Mouse (Mus musculus) limb, embryonic 14.5 days (tissue): ENCODE results near the gene Cradd. TPM values are rescaled to one million over a fixed set of nuclear protein-coding genes. Genes with fewer than 3 reads are reported as not detected.

Experiments used
- ATAC-seq: fragments of 200-750 bp; cut with Nextera tagmentation; 2 replicates; pipeline ENCODE4 v1.8.0; 2017; ENCODE audit warnings: low read depth, moderate number of reproducible peaks, moderate TSS enrichment; ENCODE audit not compliant: low FRiP score
- DNase-seq: peaks from one replicate; pipeline ENCODE4 v3.0.0-alpha.2; 2015; ENCODE audit warnings: low spot score
- H3K27ac ChIP-seq: fragments of 300-500 bp; sonication (generic); replicated peaks from 2 replicates; pipeline ENCODE4 v1.5.1; 2014; ENCODE audit warnings: low read depth, mild to moderate bottlenecking, low read length, moderate library complexity, mixed read lengths
- H3K27me3 ChIP-seq: fragments of 300-500 bp; sonication (generic); 2 replicates; pipeline ENCODE4 v1.6.1; 2014; ENCODE audit warnings: low read length, mixed read lengths; ENCODE audit not compliant: control insufficient read depth, insufficient read depth
- H3K36me3 ChIP-seq: fragments of 300-500 bp; sonication (generic); 2 replicates; pipeline ENCODE4 v1.6.1; 2014; ENCODE audit warnings: mild to moderate bottlenecking, low read length, moderate library complexity, mixed read lengths; ENCODE audit not compliant: control insufficient read depth, insufficient read depth
- H3K4me1 ChIP-seq: fragments of 300-500 bp; sonication (generic); 2 replicates; pipeline ENCODE4 v1.6.1; 2014; ENCODE audit warnings: antibody characterized with exemption, low read length, mixed read lengths; ENCODE audit not compliant: control insufficient read depth, insufficient read depth
- H3K4me2 ChIP-seq: fragments of 300-500 bp; sonication (generic); replicated peaks from 2 replicates; pipeline ENCODE4 v1.6.1; 2014; ENCODE audit warnings: low read depth, mild to moderate bottlenecking, low read length, moderate library complexity; ENCODE audit not compliant: severe bottlenecking
- H3K4me3 ChIP-seq: fragments of 300-500 bp; sonication (generic); replicated peaks from 2 replicates; pipeline ENCODE4 v1.5.1; 2014; ENCODE audit warnings: low read length
- H3K9ac ChIP-seq: fragments of 300-500 bp; sonication (generic); 2 replicates; pipeline ENCODE4 v1.6.1; 2014; ENCODE audit warnings: mild to moderate bottlenecking, low read depth, low read length, moderate library complexity; ENCODE audit not compliant: severe bottlenecking
- H3K9me3 ChIP-seq: fragments of 300-500 bp; sonication (generic); 2 replicates; pipeline ENCODE4 v1.6.1; 2016; ENCODE audit warnings: low read length; ENCODE audit not compliant: control insufficient read depth
- POLR2A ChIP-seq: fragments of 200-500 bp; IDR thresholded peaks from 2 replicates; pipeline ENCODE4 v1.8.0; 2012; ENCODE audit warnings: inconsistent platforms, mild to moderate bottlenecking, moderate library complexity, borderline replicate concordance; ENCODE audit not compliant: insufficient read depth, insufficient read length; ENCODE audit errors: extremely low read depth
- WGBS: fragments of 180-500 bp; shearing (Covaris S2); extraction: QIAGEN DNeasy Blood & Tissue Kit; methylation state at CpG from one replicate; pipeline ENCODE4 v1.1.7; 2014; 5-methylcytosine and 5-hydroxymethylcytosine counted together
- polyA plus RNA-seq, 2 experiments: library from polyadenylated mRNA; depleted of rRNA in 1 of 2; stranded (reverse) in 1 of 2; unstranded in 1 of 2; fragments of >200 nt; fragmentation: Nextera tagmentation in 1 of 2; extraction: Ambion mirVana in 1 of 2; gene quantifications; 2 replicates each; pipeline versions ENCODE4 v1.2.1 to v1.2.3; 2012 to 2014

Gene Cradd
- polyA plus RNA-seq, 2 experiments: 8.1 to 10.4 TPM

DNA sequence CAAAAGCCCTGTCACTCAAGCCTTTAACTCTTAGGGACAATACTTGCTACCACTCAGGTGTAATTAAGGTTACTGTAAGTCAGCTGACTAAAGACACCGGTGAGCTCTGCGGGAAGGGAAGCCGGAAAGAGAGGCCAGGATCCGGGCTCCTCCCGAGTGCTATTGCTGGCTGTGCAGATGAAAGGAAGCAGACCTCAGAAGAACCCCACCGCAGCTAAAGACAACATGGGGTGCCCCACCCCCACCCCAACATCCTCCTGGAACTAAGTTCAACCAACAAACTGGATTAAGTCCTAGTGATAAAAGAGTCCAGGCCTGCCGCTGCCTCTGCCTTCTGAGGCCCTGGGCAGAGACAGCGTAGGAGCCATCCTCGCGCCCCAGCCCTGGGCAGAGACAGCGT, 61.5 kb downstream of the Cradd start:
- no peak overlapping the region for H3K27ac ChIP-seq
- WGBS: 34% methylated on average over 11 of the region's 11 CpGs
- no peaks in the 10 kb centered on the region for H3K36me3 ChIP-seq
- no peak overlapping the region for H3K4me2 ChIP-seq
- ATAC-seq (no peak), DNase-seq (no peak)
- no peaks in the 10 kb centered on the region; the same call in 1 of the 2 replicates for H3K27me3 ChIP-seq
- no peak overlapping the region for H3K9ac ChIP-seq
- peaks cover 17% of the 10 kb centered on the region for H3K4me1 ChIP-seq
- no peak overlapping the region for H3K4me3 ChIP-seq
- H3K9me3 ChIP-seq: no peaks in the 10 kb centered on the region
- no peak for TF ChIP-seq POLR2A

DNA sequence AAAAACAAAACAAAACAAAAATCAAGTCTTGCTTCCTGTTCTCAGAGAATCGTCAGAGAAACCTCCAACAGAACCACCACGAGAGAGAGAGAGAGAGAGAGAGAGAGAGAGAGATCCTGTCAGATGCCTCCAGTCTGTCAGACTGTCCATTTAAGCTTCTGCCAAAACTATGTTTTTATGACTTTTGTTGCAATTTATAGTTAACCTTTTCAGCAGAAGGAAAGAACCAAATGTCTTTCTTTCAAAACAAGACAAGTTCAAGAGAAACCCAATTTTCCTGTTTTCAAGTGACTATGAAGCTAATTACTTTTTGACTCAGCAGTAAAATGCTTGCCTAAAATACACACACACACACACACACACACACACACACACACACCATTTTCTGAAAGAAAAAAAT, 62.7 kb downstream of the Cradd start:
- Histone ChIP-seq H3K27ac (no peak overlapping the region), H3K36me3 (no peaks in the 10 kb centered on the region), H3K9ac (no peak overlapping the region), H3K4me1 (peaks cover 10% of the 10 kb centered on the region), H3K9me3 (no peaks in the 10 kb centered on the region), H3K4me2 (no peak overlapping the region), H3K27me3 (no peaks in the 10 kb centered on the region; the same call in 1 of the 2 replicates), H3K4me3 (no peak overlapping the region)
- no peak for DNase-seq
- no peak for TF ChIP-seq POLR2A
- WGBS: 36% methylated on average over 2 of the region's 2 CpGs
- ATAC-seq: no peak

DNA sequence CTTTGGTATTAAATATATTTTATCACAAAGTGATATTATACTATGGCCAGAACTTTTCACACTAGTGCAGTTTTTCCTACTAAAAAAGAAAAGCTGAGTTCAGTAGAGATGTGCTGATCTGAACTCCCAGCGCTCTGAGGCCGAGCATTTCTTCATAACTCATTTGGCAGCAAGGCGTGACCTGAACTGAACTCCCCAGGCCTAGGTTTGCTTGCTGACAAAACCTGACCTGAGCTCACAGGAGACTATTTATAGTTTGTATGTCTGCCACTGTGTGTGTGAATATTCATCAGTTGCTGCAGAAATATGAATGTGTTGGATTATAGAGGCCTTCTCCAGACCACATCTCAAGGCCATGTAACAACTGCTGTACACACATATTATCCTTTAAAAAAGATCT, 63.5 kb downstream of the Cradd start:
- no peak for TF ChIP-seq POLR2A
- no peak overlapping the region for H3K4me2 ChIP-seq
- H3K9ac ChIP-seq: no peak overlapping the region
- no peak overlapping the region for H3K4me3 ChIP-seq
- 89% methylated on average over 3 of the region's 3 CpGs for WGBS
- DNase-seq: no peak
- H3K4me1 ChIP-seq: peaks cover 17% of the 10 kb centered on the region
- no peaks in the 10 kb centered on the region; the same call in 1 of the 2 replicates for H3K27me3 ChIP-seq
- ATAC-seq: no peak
- no peak overlapping the region for H3K27ac ChIP-seq
- H3K36me3 ChIP-seq: no peaks in the 10 kb centered on the region
- no peaks in the 10 kb centered on the region for H3K9me3 ChIP-seq

DNA sequence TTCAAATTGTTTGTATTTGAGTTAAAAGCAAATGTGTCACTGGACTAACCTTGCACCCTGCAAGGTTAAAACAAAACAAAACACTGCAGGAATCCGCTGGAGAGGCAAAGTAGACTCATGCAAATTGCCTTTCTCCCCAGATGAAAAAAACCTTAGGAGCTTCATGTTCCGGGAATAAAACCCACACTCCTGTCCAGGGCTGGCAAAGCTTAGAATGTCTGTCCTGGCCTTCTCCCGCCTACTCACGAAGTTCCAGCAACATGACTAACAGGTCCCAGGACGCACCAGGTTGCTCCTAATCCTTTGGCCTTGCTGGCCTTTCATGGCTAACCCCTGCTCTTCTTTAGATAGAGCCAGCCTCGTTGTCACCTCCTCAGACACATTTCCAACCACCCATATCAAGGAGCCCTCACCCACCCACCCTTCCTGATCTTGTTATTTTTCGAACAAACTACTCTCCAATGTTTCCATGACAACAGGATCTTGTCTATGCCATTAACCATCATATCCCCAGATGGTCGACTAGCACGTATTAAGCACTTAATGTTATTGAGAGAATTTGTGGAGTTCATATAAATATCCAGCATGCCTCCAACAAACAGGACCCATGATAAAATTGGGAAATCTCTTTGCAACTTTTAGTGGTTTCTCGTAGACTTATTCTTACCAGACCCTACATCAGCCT, 65.3 kb downstream of the Cradd start:
- H3K36me3 ChIP-seq: no peaks in the 10 kb centered on the region
- 74% methylated on average over 10 of the region's 10 CpGs for WGBS
- no peak overlapping the region for H3K4me3 ChIP-seq
- no peak overlapping the region for H3K27ac ChIP-seq
- H3K9ac ChIP-seq: no peak overlapping the region
- ATAC-seq (no peak), DNase-seq (no peak)
- no peaks in the 10 kb centered on the region for H3K9me3 ChIP-seq
- no peak overlapping the region for H3K4me2 ChIP-seq
- peaks cover 26% of the 10 kb centered on the region for H3K4me1 ChIP-seq
- H3K27me3 ChIP-seq: no peaks in the 10 kb centered on the region; the same call in 1 of the 2 replicates
- no peak for TF ChIP-seq POLR2A

DNA sequence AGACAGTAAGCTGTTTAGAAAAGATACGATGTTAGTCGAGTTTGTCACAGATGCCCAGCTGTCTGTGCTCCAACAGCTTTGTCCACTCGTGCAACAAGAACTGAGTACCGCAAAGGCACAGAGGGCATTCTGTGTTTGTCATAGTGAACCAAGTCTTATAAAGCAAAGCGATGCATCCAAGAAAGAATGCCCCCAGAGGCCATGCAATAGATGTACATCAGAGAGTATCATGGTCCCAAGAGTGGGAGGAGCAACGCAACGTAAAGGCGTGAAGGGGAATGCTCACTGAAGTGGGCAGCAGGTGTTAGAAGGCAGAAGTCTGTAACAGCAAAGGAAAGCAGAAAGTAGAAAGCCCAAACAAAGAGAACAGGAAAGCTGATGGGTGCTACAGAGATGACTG, 66.0 kb downstream of the Cradd start:
- no peak for ATAC-seq
- Histone ChIP-seq H3K27me3 (no peaks in the 10 kb centered on the region; the same call in 1 of the 2 replicates), H3K36me3 (no peaks in the 10 kb centered on the region), H3K9ac (no peak overlapping the region), H3K4me2 (no peak overlapping the region), H3K4me3 (no peak overlapping the region), H3K27ac (no peak overlapping the region), H3K9me3 (no peaks in the 10 kb centered on the region), H3K4me1 (peaks cover 26% of the 10 kb centered on the region)
- WGBS: 67% methylated on average over 8 of the region's 8 CpGs
- DNase-seq: no peak
- TF ChIP-seq POLR2A: no peak
